Comparison of ENCODE assay signal across 21 mouse cellular contexts in genomic region chr15:7080916-7081626, GRCm38 (mm10). TPM values are rescaled to one million over a fixed set of nuclear protein-coding genes. Genes with fewer than 3 reads are reported as not detected.
DNase-seq lines count a peak whose midpoint lies in the region; ATAC-seq and TF ChIP-seq lines count a peak whose summit lies in the region.
"Had no signal": no experiment of that assay in that cellular context is flagged by ENCODE, and none has a peak within 500 bp of the region (broad histone marks: within the 10 kb centered on the region; RNA-seq: fewer than 3 reads in every experiment).

No protein-coding gene starts in this region.

- no peak for TF ChIP-seq POLR2A in lung, adult 2 months (IDR thresholded peaks at IDR 0.05; ENCODE audit: borderline replicate concordance, extremely low read depth, low read depth, low read length)

- DNase-seq in gastrocnemius, adult 18-20 months (ENCODE audit: low spot score), result peak; percentile 45
- DNase-seq in gastrocnemius, adult 8-10 months (ENCODE audit: low spot score in 2 of 2), result no peak
- no peak for DNase-seq in heart, adult 9 months (ENCODE audit: low spot score in 2 of 2)
- no peak for DNase-seq in lung, postnatal 0 days (ENCODE audit: low spot score)
- DNase-seq in lung, adult 2 months, result no peak
- DNase-seq: adrenal gland, adult 2 months; cerebellum, postnatal 10 days; layer of hippocampus, adult 9-11 months; retina, postnatal 1 day; thymus, adult 2 months had no signal

- no peak for ATAC-seq in heart, embryonic 16.5 days (replicated peaks; ENCODE audit: extremely low read depth, insufficient read depth, low FRiP score)
- ATAC-seq in lung, postnatal 0 days, result peak; percentile 12
- peak; percentile 29; the same call in 1 of the 2 replicates for ATAC-seq in limb, embryonic 12.5 days (ENCODE audit: insufficient number of reproducible peaks, insufficient read depth, low FRiP score, low TSS enrichment, low read depth)
- ATAC-seq in intestine, embryonic 15.5 days, result no peak
- ATAC-seq: CD4-positive, CD25-positive, alpha-beta regulatory T cell, adult 4 months; forebrain, embryonic 16.5 days; intestine, embryonic 16.5 days; midbrain, embryonic 13.5 days had no signal

- no peaks in the 10 kb centered on the region for H3K9me3 ChIP-seq in heart, embryonic 16.5 days (replicated peaks; ENCODE audit: control insufficient read depth, low read length)
- H3K9me3 ChIP-seq in lung, postnatal 0 days (ENCODE audit: low read length), result no peaks in the 10 kb centered on the region
- no peaks in the 10 kb centered on the region for H3K9me3 ChIP-seq in limb, embryonic 12.5 days
- no peaks in the 10 kb centered on the region for H3K9me3 ChIP-seq in intestine, embryonic 15.5 days
- H3K9me3 ChIP-seq: limb, embryonic 13.5 days; midbrain, embryonic 13.5 days had no signal

- H3K4me3 ChIP-seq in heart, embryonic 16.5 days (ENCODE audit: low read length), result no peak overlapping the region
- H3K4me3 ChIP-seq in lung, postnatal 0 days (ENCODE audit: low read depth, low read length), result no peak overlapping the region
- no peak overlapping the region for H3K4me3 ChIP-seq in lung, adult 2 months (replicated peaks; ENCODE audit: extremely low read depth, low read depth, low read length)
- no peak overlapping the region for H3K4me3 ChIP-seq in limb, embryonic 12.5 days (replicated peaks)
- H3K4me3 ChIP-seq in intestine, embryonic 15.5 days (replicated peaks), result no peak overlapping the region
- H3K4me3 ChIP-seq: erythroblast, embryonic 14.5 days; limb, embryonic 13.5 days; midbrain, embryonic 13.5 days had no signal

- no peaks in the 10 kb centered on the region for H3K36me3 ChIP-seq in heart, embryonic 16.5 days (ENCODE audit: control insufficient read depth, insufficient read depth)
- H3K36me3 ChIP-seq in lung, postnatal 0 days (ENCODE audit: insufficient read depth, low read length), result no peaks in the 10 kb centered on the region
- no peaks in the 10 kb centered on the region for H3K36me3 ChIP-seq in limb, embryonic 12.5 days
- H3K36me3 ChIP-seq in intestine, embryonic 15.5 days, result no peaks in the 10 kb centered on the region
- H3K36me3 ChIP-seq: limb, embryonic 13.5 days; midbrain, embryonic 13.5 days had no signal

- TF ChIP-seq EP300 in lung, postnatal 0 days (IDR thresholded peaks at IDR 0.05), result no peak

- WGBS in heart, embryonic 16.5 days, result 42% methylated on average over 15 of the region's 15 CpGs
- WGBS in lung, postnatal 0 days, result 60% methylated on average over 14 of the region's 15 CpGs
- WGBS in lung, adult 2 months, result 57% methylated on average over 15 of the region's 15 CpGs
- WGBS in limb, embryonic 12.5 days, result 50% methylated on average over 14 of the region's 15 CpGs
- 57% methylated on average over 15 of the region's 15 CpGs for WGBS in intestine, embryonic 15.5 days

- H3K9ac ChIP-seq in heart, embryonic 16.5 days (ENCODE audit: low read length), result no peak overlapping the region
- H3K9ac ChIP-seq in lung, postnatal 0 days (replicated peaks; ENCODE audit: low read depth), result no peak overlapping the region
- H3K9ac ChIP-seq in limb, embryonic 12.5 days (replicated peaks), result no peak overlapping the region
- no peak overlapping the region for H3K9ac ChIP-seq in intestine, embryonic 15.5 days
- H3K9ac ChIP-seq: hindbrain, embryonic 14.5 days; limb, embryonic 13.5 days; liver, embryonic 14.5 days; midbrain, embryonic 13.5 days had no signal

- peaks cover 4% of the 10 kb centered on the region; the same call in 1 of the 2 replicates for H3K4me1 ChIP-seq in heart, embryonic 16.5 days (ENCODE audit: control insufficient read depth, insufficient read depth, low read length)
- H3K4me1 ChIP-seq in lung, postnatal 0 days (ENCODE audit: insufficient read depth, low read depth, low read length), result no peaks in the 10 kb centered on the region
- H3K4me1 ChIP-seq in lung, adult 2 months (ENCODE audit: control insufficient read depth, insufficient read depth, low read length), result peaks cover 3% of the 10 kb centered on the region; the same call in 1 of the 2 replicates
- H3K4me1 ChIP-seq in limb, embryonic 12.5 days (replicated peaks), result peaks cover 18% of the 10 kb centered on the region; the same call in 1 of the 2 replicates
- H3K4me1 ChIP-seq in intestine, embryonic 15.5 days (replicated peaks), result peaks cover 6% of the 10 kb centered on the region; the same call in 1 of the 2 replicates

- no peak for TF ChIP-seq CTCF in lung, postnatal 0 days (IDR thresholded peaks at IDR 0.05)
- no peak for TF ChIP-seq CTCF in lung, adult 2 months (IDR thresholded peaks at IDR 0.05; ENCODE audit: insufficient read depth, low read length)

- no peak overlapping the region for H3K27ac ChIP-seq in heart, embryonic 16.5 days (ENCODE audit: low read length)
- no peak overlapping the region for H3K27ac ChIP-seq in lung, postnatal 0 days (ENCODE audit: low read length)
- no peak overlapping the region for H3K27ac ChIP-seq in limb, embryonic 12.5 days
- H3K27ac ChIP-seq in intestine, embryonic 15.5 days, result no peak overlapping the region
- H3K27ac ChIP-seq: hindbrain, embryonic 14.5 days; limb, embryonic 13.5 days; liver, embryonic 14.5 days; midbrain, embryonic 13.5 days had no signal

- peak overlapping the region; percentile 2; the same call in 1 of the 2 replicates for H3K4me2 ChIP-seq in heart, embryonic 16.5 days (ENCODE audit: low read depth, low read length)
- no peak overlapping the region for H3K4me2 ChIP-seq in lung, postnatal 0 days (replicated peaks; ENCODE audit: low read depth, low read length)
- no peak overlapping the region for H3K4me2 ChIP-seq in limb, embryonic 12.5 days
- H3K4me2 ChIP-seq in intestine, embryonic 15.5 days (replicated peaks), result no peak overlapping the region
- H3K4me2 ChIP-seq: hindbrain, embryonic 14.5 days; limb, embryonic 13.5 days; midbrain, embryonic 13.5 days had no signal

- H3K27me3 ChIP-seq in heart, embryonic 16.5 days (ENCODE audit: control insufficient read depth, insufficient read depth, low read length), result no peaks in the 10 kb centered on the region
- H3K27me3 ChIP-seq in lung, postnatal 0 days (replicated peaks; ENCODE audit: insufficient read depth, low read length), result no peaks in the 10 kb centered on the region
- H3K27me3 ChIP-seq in limb, embryonic 12.5 days, result no peaks in the 10 kb centered on the region
- H3K27me3 ChIP-seq in intestine, embryonic 15.5 days (replicated peaks), result no peaks in the 10 kb centered on the region
- H3K27me3 ChIP-seq: limb, embryonic 13.5 days had no signal

RNA-seq across cellular contexts. Expression of gene Lifr, which starts 9.3 kb away (rescaled TPM):
- 10 to 100 TPM; 47.9 to 50.9 TPM for total RNA-seq in gastrocnemius, adult 18-20 months (2021)
- 10 to 100 TPM; 46.8 to 78.5 (median 60.2) TPM for total RNA-seq in gastrocnemius, adult 8-10 months (2022)
- polyA plus RNA-seq in heart, embryonic 16.5 days (2015; fragmentation: Nextera tagmentation; extraction: Ambion mirVana), result 22.4 and 24.0 TPM in 2 replicates
- polyA plus RNA-seq in lung, postnatal 0 days (2015; fragmentation: Nextera tagmentation; extraction: Ambion mirVana), result 29.7 and 35.5 TPM in 2 replicates
- 101 and 222 TPM in 2 replicates for polyA plus RNA-seq in lung, adult 2 months (2012; rRNA removed)
- polyA plus RNA-seq in limb, embryonic 12.5 days (2016; fragmentation: Nextera tagmentation; extraction: Ambion mirVana), result 15.8 and 18.4 TPM in 2 replicates
- polyA plus RNA-seq in intestine, embryonic 15.5 days (2015; fragmentation: Nextera tagmentation; extraction: Ambion mirVana), result 16.4 and 17.4 TPM in 2 replicates
- polyA plus RNA-seq: erythroblast, embryonic 14.5 days had no signal

Comparison
In these comparisons a context has a peak if more than half of its experiments do, and no peak if none do; other contexts are left out.
1. ATAC-seq: peak in lung, postnatal 0 days (single experiment) and limb, embryonic 12.5 days (single experiment); none in heart, embryonic 16.5 days (single experiment) and intestine, embryonic 15.5 days (single experiment).